Mouse (Mus musculus) midbrain, embryonic 16.5 days (tissue): Measurements from ENCODE around the gene Cideb. TPM values are rescaled to one million over a fixed set of nuclear protein-coding genes. Genes with fewer than 3 reads are reported as not detected.
"Not testable (repeated sequence)": the region's sequence is repeated elsewhere in the genome, so short reads cannot be mapped to it uniquely, and the experiment has no call there.

ENCODE experiments used
- ATAC-seq: fragments of 200-750 bp; cut with Nextera tagmentation; 2 replicates; pipeline ENCODE4 v1.8.0; 2017; ENCODE audit warnings: moderate TSS enrichment
- H3K27ac ChIP-seq: fragments of 300-500 bp; sonication (generic); 2 replicates; pipeline ENCODE4 v1.5.1; 2014; ENCODE audit warnings: mild to moderate bottlenecking, low read length, mixed read lengths
- H3K27me3 ChIP-seq: fragments of 300-500 bp; sonication (generic); 2 replicates; pipeline ENCODE4 v1.6.1; 2014; ENCODE audit warnings: low read depth, low read length, mixed read lengths; ENCODE audit not compliant: control insufficient read depth, insufficient read depth
- H3K36me3 ChIP-seq: fragments of 300-500 bp; sonication (generic); 2 replicates; pipeline ENCODE4 v1.6.1; 2014; ENCODE audit warnings: mild to moderate bottlenecking, low read length, moderate library complexity, mixed read lengths; ENCODE audit not compliant: control insufficient read depth, insufficient read depth
- H3K4me1 ChIP-seq: fragments of 300-500 bp; sonication (generic); 2 replicates; pipeline ENCODE4 v1.6.1; 2014; ENCODE audit warnings: mild to moderate bottlenecking, low read length, mixed read lengths; ENCODE audit not compliant: control insufficient read depth, insufficient read depth
- H3K4me2 ChIP-seq: fragments of 300-500 bp; sonication (generic); 2 replicates; pipeline ENCODE4 v1.6.1; 2014; ENCODE audit warnings: mild to moderate bottlenecking, low read length, mixed read lengths
- H3K4me3 ChIP-seq: fragments of 300-500 bp; sonication (generic); 2 replicates; pipeline ENCODE4 v1.5.1; 2014; ENCODE audit warnings: low read depth, mild to moderate bottlenecking, low read length, moderate library complexity, mixed read lengths
- H3K9ac ChIP-seq: fragments of 300-500 bp; sonication (generic); 2 replicates; pipeline ENCODE4 v1.6.1; 2014; ENCODE audit warnings: low read depth, low read length, mixed read lengths
- H3K9me3 ChIP-seq: fragments of 300-500 bp; sonication (generic); replicated peaks from 2 replicates; pipeline ENCODE4 v1.6.1; 2014; ENCODE audit warnings: mild to moderate bottlenecking, low read length, mixed read lengths; ENCODE audit not compliant: control insufficient read depth, poor library complexity, severe bottlenecking
- WGBS: fragments of 180-500 bp; shearing (Covaris S2); extraction: QIAGEN DNeasy Blood & Tissue Kit; methylation state at CpG from one replicate; pipeline ENCODE4 v1.1.7; 2014; 5-methylcytosine and 5-hydroxymethylcytosine counted together
- polyA plus RNA-seq: library from polyadenylated mRNA; unstranded; fragments of >200 nt; fragmentation: Nextera tagmentation; extraction: Ambion mirVana; gene quantifications from 2 replicates; pipeline ENCODE4 v1.2.1, GENCODE M21; 2015

The Cideb gene
- polyA plus RNA-seq, 1 experiment from 2014 or later, result 0.21 TPM

DNA sequence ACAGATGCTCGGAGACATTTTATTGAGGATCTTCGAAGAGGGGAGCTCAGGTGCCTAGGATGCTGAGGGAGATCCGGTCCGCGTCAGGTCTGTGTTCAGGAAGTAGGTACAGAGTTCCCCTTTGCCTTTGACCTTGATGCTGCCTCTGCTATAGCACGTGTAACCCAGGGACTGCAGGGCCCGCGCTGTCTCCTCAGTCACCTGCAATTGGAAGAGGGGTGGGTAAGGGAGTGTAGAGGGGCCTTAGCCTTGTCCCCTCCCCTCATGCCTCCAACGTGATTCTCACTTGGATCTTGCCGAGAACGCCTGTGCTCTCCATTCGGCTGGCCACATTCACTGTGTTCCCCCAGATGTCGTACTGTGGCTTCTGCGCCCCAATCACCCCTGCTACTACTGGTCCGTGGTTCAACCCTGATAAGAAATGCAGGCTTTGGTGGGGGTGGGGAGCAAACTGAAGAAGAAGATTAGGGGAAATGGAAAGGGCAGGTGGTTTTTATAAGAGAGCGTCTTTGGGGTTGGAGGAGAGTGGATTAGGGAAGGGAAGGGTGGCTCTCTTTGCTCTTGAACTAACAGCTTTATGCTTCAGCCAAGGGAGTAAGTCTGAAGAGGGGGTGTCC is 10.9 kb upstream of the Cideb start:
- no peak overlapping the region for H3K27ac ChIP-seq
- ATAC-seq, result no peak
- H3K27me3 ChIP-seq, result peaks cover 25% of the 10 kb centered on the region
- no peaks in the 10 kb centered on the region for H3K36me3 ChIP-seq
- WGBS, result 74% methylated on average over 16 of the region's 16 CpGs
- no peak overlapping the region for H3K4me2 ChIP-seq
- no peaks in the 10 kb centered on the region for H3K9me3 ChIP-seq
- peaks cover 3% of the 10 kb centered on the region; the same call in 1 of the 2 replicates for H3K4me1 ChIP-seq
- no peak overlapping the region for H3K9ac ChIP-seq
- no peak overlapping the region for H3K4me3 ChIP-seq

DNA sequence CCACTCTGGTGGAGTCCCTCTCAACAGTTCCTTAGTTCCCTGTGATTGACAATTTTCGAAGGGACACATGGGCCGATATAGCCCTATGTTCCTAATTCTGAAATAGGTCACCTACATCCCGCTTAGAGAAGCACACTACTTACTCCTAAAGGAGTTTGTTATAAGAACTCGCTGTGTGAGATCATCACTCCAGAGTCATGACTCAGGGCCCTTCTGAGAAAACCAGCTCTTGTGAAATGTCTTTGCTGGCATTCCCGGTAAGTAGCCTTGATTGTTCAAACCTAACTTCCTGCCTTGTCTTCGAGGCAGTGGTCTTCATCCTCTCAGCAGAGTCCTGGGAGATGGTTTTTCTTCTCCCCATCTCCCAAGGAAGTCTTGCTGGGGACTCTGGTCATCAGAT is 10.3 kb upstream of the Cideb start:
- peaks cover 26% of the 10 kb centered on the region for H3K27me3 ChIP-seq

DNA sequence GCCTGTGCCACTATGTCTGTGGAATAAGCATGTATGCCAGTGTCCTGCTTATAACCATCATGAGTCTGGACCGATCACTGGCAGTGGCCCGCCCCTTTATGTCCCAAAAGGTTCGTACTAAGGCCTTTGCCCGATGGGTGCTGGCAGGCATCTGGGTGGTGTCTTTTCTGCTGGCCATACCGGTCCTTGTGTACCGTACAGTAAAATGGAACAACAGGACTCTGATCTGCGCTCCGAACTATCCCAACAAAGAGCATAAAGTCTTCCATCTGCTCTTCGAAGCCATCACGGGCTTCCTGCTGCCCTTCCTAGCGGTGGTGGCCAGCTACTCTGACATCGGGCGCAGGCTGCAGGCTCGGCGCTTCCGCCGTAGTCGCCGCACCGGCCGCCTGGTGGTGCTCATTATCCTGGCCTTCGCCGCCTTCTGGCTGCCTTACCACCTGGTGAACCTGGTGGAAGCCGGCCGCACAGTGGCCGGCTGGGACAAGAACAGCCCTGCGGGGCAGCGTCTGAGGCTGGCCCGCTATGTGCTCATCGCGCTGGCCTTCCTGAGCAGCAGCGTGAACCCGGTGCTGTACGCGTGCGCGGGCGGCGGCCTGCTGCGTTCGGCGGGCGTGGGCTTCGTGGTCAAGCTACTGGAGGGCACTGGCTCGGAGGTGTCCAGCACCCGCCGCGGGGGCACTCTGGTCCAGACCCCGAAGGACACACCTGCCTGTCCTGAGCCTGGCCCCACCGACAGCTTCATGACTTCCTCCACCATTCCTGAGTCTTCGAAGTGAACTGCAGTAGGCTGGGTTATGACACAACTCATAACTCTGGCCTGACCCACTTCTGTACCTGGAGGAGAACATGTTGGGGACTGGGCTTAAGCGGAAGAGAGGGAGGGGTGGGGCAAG is 9.5 kb upstream of the Cideb start:
- Histone ChIP-seq H3K4me2 (peak overlapping the region; percentile 89), H3K36me3 (no peaks in the 10 kb centered on the region), H3K4me3 (peak overlapping the region; percentile 48), H3K4me1 (peaks cover 3% of the 10 kb centered on the region; the same call in 1 of the 2 replicates), H3K27me3 (peaks cover 30% of the 10 kb centered on the region), H3K27ac (no peak overlapping the region), H3K9ac (peak overlapping the region; percentile 71), H3K9me3 (no peaks in the 10 kb centered on the region)
- peak; percentile 72 for ATAC-seq
- WGBS, result 13% methylated on average over 52 of the region's 52 CpGs

More for the DNA sequence above, 10.3 kb upstream of the Cideb start:
- Histone ChIP-seq H3K9me3 (no peaks in the 10 kb centered on the region), H3K4me3 (no peak overlapping the region), H3K4me2 (no peak overlapping the region), H3K4me1 (peaks cover 3% of the 10 kb centered on the region; the same call in 1 of the 2 replicates), H3K27ac (no peak overlapping the region), H3K36me3 (no peaks in the 10 kb centered on the region), H3K9ac (no peak overlapping the region)
- 86% methylated on average over 6 of the region's 6 CpGs for WGBS
- no peak for ATAC-seq

DNA sequence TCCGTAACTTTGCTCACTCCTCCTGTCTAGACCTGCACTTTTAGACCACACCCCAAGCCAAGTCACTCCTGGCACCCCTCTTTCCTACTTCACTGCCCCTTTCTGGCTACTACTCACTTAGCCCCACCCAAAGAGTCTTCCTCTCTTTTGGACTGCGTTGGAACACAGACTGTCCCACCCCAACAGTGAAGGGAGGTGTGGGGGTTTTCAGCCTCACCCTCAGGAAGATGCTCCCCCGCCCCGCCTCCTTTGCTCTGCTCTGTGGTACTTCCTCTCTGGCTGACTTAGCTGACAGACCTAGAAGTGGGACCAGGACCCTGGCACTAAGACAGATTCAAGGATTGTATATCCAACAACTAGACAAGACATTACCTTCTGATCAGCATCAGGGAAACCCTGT is 7.4 kb upstream of the Cideb start, which contains the start of gene Ltb4r1:
Ltb4r1 (plus strand) TSS at position 267 of the 400 bp plus-strand sequence.
- Histone ChIP-seq H3K9me3 (no peaks in the 10 kb centered on the region), H3K4me2 (no peak within 1 kb of the TSS)

DNA sequence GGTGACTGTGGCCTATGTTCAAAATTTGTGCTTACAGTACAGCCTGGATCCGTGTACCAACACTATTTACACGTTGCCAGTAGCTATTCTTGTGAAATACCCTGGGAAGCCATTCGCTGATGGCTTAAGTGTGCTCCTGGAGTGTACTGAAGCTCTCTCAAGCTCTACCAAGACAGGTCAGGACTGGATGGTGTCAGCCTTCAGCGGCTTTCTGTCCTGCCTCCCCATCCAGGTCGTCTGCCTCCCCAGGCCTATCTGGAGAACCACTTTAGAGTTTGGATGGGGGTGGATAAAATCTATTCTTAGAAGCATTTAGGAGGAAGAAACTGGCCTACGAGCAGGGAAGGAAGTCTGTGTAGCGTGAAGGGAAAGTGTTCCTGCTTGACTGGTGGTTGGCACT is 4.9 kb upstream of the Cideb start:
- H3K9ac ChIP-seq, result 0 out of 2 replicates have a peak overlapping the region, but pooled peaks have one; percentile 6
- H3K4me3 ChIP-seq, result no peak overlapping the region
- ATAC-seq, result no peak
- no peak overlapping the region; the same call in none of the 2 replicates for H3K4me2 ChIP-seq
- H3K4me1 ChIP-seq, result peaks cover 10% of the 10 kb centered on the region
- 0 out of 2 replicates have a peak overlapping the region, but pooled peaks have one; percentile 77 for H3K27ac ChIP-seq
- WGBS, result 61% methylated on average over 7 of the region's 7 CpGs
- peaks cover 34% of the 10 kb centered on the region for H3K27me3 ChIP-seq
- H3K36me3 ChIP-seq, result no peaks in the 10 kb centered on the region
- no peaks in the 10 kb centered on the region for H3K9me3 ChIP-seq

More for the DNA sequence above, 7.4 kb upstream of the Cideb start, which contains the start of gene Ltb4r1:
- Histone ChIP-seq H3K27me3 (peaks cover 38% of the 10 kb centered on the region), H3K9ac (no peak within 1 kb of the TSS), H3K4me3 (no peak within 1 kb of the TSS), H3K27ac (no peak within 1 kb of the TSS), H3K36me3 (no peaks in the 10 kb centered on the region), H3K4me1 (peaks cover 10% of the 10 kb centered on the region)
- WGBS, result 73% methylated on average over 4 of the region's 4 CpGs
- no peak for ATAC-seq

DNA sequence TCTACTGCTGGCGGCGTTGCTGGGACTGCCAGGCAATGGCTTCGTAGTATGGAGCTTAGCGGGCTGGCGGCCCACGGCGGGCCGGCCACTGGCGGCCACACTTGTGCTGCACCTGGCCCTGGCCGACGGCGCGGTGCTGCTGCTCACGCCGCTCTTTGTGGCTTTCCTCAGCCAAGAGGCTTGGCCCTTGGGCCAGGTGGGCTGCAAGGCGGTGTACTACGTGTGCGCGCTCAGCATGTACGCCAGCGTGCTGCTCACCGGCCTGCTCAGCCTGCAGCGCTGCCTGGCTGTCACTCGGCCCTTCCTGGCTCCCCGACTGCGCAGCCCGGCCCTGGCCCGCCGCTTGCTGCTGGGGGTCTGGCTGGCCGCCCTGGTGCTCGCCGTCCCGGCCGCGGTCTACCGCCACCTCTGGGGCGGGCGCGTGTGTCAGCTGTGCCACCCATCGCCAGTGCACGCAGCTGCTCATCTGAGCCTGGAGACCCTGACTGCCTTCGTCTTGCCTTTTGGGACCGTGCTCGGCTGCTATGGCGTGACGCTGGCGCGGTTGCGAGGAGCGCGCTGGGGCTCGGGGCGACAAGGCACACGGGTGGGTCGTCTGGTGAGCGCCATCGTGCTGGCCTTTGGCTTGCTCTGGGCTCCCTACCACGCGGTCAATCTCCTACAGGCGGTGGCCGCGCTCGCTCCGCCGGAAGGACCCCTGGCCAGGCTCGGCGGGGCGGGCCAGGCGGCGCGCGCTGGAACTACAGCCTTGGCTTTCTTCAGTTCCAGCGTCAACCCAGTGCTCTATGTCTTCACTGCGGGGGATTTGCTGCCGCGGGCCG is 4.0 kb upstream of the Cideb start:
- Histone ChIP-seq H3K4me3 (peak overlapping the region; percentile 54), H3K27me3 (peaks cover 34% of the 10 kb centered on the region)

DNA sequence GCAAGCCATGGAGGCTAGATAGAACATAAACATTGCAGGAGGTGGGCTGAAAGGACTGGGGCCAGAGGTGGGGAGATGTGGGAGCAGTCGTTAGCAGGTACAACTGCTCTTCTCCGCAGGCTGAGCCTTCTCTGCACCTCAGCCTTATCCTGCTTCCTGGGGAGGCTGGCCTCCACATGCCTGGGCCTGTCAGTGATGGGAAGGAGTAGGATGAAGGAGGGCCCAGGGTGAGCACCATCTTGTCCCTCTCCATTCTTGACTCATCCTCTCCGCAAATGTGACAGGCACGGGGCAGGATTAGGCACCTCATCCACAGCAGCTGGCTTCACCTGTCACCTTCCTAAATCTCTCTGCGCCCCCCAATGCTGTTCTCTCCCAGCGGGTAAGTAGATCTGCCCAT is 2.9 kb upstream of the Cideb start, which contains the start of gene Ltb4r2:
Ltb4r2 (plus strand) TSS at position 266 of the 400 bp plus-strand sequence.
- Histone ChIP-seq H3K27ac (peak within 1 kb of the TSS; percentile 77), H3K27me3 (peaks cover 28% of the 10 kb centered on the region), H3K4me1 (peaks cover 7% of the 10 kb centered on the region), H3K36me3 (no peaks in the 10 kb centered on the region), H3K9me3 (no peaks in the 10 kb centered on the region), H3K9ac (peak within 1 kb of the TSS; percentile 85), H3K4me3 (peak within 1 kb of the TSS; percentile 54), H3K4me2 (peak within 1 kb of the TSS; percentile 92)
- WGBS, result 75% methylated on average over 6 of the region's 6 CpGs
- no peak for ATAC-seq

More for the DNA sequence above, 4.0 kb upstream of the Cideb start:
- peaks cover 7% of the 10 kb centered on the region for H3K4me1 ChIP-seq
- peak overlapping the region; percentile 92 for H3K4me2 ChIP-seq
- no peaks in the 10 kb centered on the region for H3K36me3 ChIP-seq
- H3K9me3 ChIP-seq, result no peaks in the 10 kb centered on the region
- peak; percentile 81 for ATAC-seq
- H3K9ac ChIP-seq, result peak overlapping the region; percentile 85
- under 1% methylated on average over 77 of the region's 77 CpGs for WGBS
- H3K27ac ChIP-seq, result peak overlapping the region; percentile 77

DNA sequence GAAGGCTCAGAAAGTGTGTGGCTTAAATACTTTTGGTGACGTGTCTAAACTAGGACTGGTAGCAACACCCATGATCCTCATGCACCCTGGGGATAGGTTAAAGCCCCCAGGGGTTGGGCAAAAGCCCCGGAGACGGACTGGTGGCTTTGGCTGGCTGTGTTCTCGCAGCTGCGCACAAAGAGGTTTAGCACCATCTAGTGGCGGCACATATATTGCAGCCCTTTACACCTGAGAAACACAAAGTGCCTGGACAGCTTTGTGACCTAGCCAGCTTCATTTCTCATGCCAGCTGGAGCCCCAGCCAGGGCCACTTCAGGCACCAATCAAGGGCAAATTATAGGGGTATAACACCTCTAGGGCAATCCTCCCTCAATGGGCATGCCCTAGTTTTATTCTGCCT is 1.9 kb upstream of the Cideb start:
- H3K27ac ChIP-seq, H3K9me3 ChIP-seq, ATAC-seq, H3K36me3 ChIP-seq, H3K9ac ChIP-seq, H3K4me3 ChIP-seq, H3K4me1 ChIP-seq: not testable (repeated sequence)
- Histone ChIP-seq H3K4me2 (peak overlapping the region; percentile 29), H3K27me3 (peaks cover 21% of the 10 kb centered on the region)
- WGBS, result 0% methylated on average over 6 of the region's 6 CpGs
